Mouse (Mus musculus) erythroblast, adult 5-6 weeks (primary cell): ENCODE data around the gene Gm43302. TPM values are rescaled to one million over a fixed set of nuclear protein-coding genes. Genes with fewer than 3 reads are reported as not detected.
"Not testable (repeated sequence)": the region's sequence is repeated elsewhere in the genome, so short reads cannot be mapped to it uniquely, and the experiment has no call there.

Source experiments
- ATAC-seq: replicated peaks from 2 replicates; pipeline ENCODE4 v1.8.0; 2016; ENCODE audit warnings: moderate number of reproducible peaks, mild to moderate bottlenecking, moderate TSS enrichment, inconsistent platforms; ENCODE audit not compliant: poor library complexity, low FRiP score, severe bottlenecking
- total RNA-seq, 2 experiments: library from RNA; stranded (forward) in 1 of 2; stranded (reverse) in 1 of 2; fragments of 150-400 nt in 1 of 2; fragments of 200-764, 138-1000 nt in 1 of 2; gene quantifications; 2 replicates each; pipeline versions ENCODE4 v1.2.3 to v1.2.4; 2015 to 2017; ENCODE audit warnings: low replicate concordance in 2 of 2

The Gm43302 gene
- total RNA-seq (2015; ENCODE audit: low replicate concordance) (not detected in 2 replicates), total RNA-seq (2017; ENCODE audit: low replicate concordance) (not detected in 2 replicates)

- ATAC-seq = not testable (repeated sequence)
These were observed at the start of gene Gm43302, which contains the start of gene Gbp6 for GRCm38 (mm10) chr5:105293226-105294165. Gene Gm43302, minus strand, starts transcription at chr5:105293695. Gene Gbp6, minus strand, starts transcription at chr5:105293698.

GRCm38 (mm10) chr5:105341281-105341680, 47.8 kb upstream of the Gm43302 start:
- no peak for ATAC-seq

- ATAC-seq = no peak
These were observed 29.0 kb upstream of the Gm43302 start for GRCm38 (mm10) chr5:105322543-105322942.

- no peak for ATAC-seq
These were observed 17.4 kb upstream of the Gm43302 start for GRCm38 (mm10) chr5:105310941-105311340.

GRCm38 (mm10) chr5:105309148-105309547, 15.7 kb upstream of the Gm43302 start:
- not testable (repeated sequence) for ATAC-seq

GRCm38 (mm10) chr5:105306946-105307345, 13.5 kb upstream of the Gm43302 start:
- not testable (repeated sequence) for ATAC-seq

- ATAC-seq = no peak
These were observed 12.7 kb upstream of the Gm43302 start for GRCm38 (mm10) chr5:105306159-105306581.

- not testable (repeated sequence) for ATAC-seq
These were observed 12.2 kb upstream of the Gm43302 start for GRCm38 (mm10) chr5:105305671-105306070.

- no peak for ATAC-seq
These were observed 8.5 kb upstream of the Gm43302 start for GRCm38 (mm10) chr5:105301963-105302362.

- no peak for ATAC-seq
These were observed 8.0 kb upstream of the Gm43302 start for GRCm38 (mm10) chr5:105301531-105301930.

- ATAC-seq = no peak
These were observed 2.3 kb upstream of the Gm43302 start for GRCm38 (mm10) chr5:105295746-105296145.

- no peak for ATAC-seq
These were observed 1.0 kb downstream of the Gm43302 start for GRCm38 (mm10) chr5:105292492-105292891.

GRCm38 (mm10) chr5:105290921-105291320, 2.6 kb downstream of the Gm43302 start:
- ATAC-seq = not testable (repeated sequence)

GRCm38 (mm10) chr5:105260673-105261072, 32.8 kb downstream of the Gm43302 start:
- ATAC-seq = not testable (repeated sequence)

GRCm38 (mm10) chr5:105252491-105252890, 41.0 kb downstream of the Gm43302 start:
- ATAC-seq = no peak

GRCm38 (mm10) chr5:105244741-105245140, 48.8 kb downstream of the Gm43302 start:
- ATAC-seq = not testable (repeated sequence)

GRCm38 (mm10) chr5:105240982-105241381, 52.5 kb downstream of the Gm43302 start:
- not testable (repeated sequence) for ATAC-seq

- not testable (repeated sequence) for ATAC-seq
These were observed 53.9 kb downstream of the Gm43302 start, which contains the start of gene Gbp10 for GRCm38 (mm10) chr5:105239483-105240047. Gene Gbp10, minus strand, starts transcription at chr5:105239533.

GRCm38 (mm10) chr5:105238402-105238801, 55.1 kb downstream of the Gm43302 start:
- ATAC-seq = not testable (repeated sequence)

- ATAC-seq = not testable (repeated sequence)
These were observed 57.5 kb downstream of the Gm43302 start for GRCm38 (mm10) chr5:105236040-105236439.
